Mouse (Mus musculus) CD4-positive, CD25-positive, alpha-beta regulatory T cell, adult 4 months (primary cell): Measurements from ENCODE around the gene Perm1. TPM values are rescaled to one million over a fixed set of nuclear protein-coding genes. Genes with fewer than 3 reads are reported as not detected.

ENCODE experiments used
- ATAC-seq: one replicate; pipeline ENCODE4 v1.8.0; 2017
- polyA plus RNA-seq, 2 experiments: library from polyadenylated mRNA; unstranded; fragments of 100-300 nt; shearing (Covaris generic); gene quantifications; one replicate each; pipeline ENCODE4 v1.2.1; 2017

Gene Perm1
- polyA plus RNA-seq, 2 experiments from 2014 or later = 0.86 to 1.4 TPM

DNA sequence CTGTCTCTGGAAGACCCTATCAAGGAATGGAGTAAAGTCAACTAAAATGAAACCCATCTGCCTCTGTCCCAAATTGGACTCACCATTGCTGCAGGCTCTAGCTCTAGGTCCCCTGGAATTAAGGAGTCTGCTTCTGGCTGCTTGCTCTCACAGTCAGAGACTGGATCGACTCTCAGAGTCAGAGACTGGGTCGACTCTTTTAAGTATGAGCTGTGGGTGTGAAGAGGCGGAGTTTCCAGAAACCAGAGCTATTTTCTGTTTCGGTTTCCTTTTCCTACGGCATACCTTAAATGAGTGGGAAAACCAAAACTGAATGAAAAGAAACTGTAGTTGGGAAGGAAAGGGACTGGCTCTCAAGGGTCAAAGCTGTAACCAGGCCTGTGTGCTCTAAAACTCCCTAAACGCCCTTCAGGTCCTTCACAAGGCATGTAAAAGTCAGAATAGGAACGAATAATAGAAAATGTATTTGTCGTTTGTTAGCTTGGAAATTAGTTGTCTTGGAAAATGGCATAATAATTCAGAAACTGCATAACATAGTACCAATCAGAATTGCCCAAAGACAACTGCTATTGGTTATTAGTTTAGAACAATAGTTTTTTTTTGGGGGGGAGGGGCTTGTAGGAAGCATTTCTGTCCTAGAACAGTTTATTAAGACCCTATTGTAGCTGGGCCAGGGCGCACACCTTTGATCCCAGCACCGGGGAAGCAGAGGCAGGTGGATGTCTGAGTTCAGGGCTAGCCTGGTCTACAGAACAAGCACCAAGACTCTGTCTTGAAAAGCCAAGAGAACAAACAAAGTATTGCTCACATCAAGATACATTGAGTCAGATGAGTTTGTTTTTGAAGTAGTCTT, 14.8 kb upstream of the Perm1 start, which contains the start of gene Isg15:
Isg15 (minus strand) TSS at position 196 of the 853 bp plus-strand sequence.
- peak; percentile 63 for ATAC-seq

DNA sequence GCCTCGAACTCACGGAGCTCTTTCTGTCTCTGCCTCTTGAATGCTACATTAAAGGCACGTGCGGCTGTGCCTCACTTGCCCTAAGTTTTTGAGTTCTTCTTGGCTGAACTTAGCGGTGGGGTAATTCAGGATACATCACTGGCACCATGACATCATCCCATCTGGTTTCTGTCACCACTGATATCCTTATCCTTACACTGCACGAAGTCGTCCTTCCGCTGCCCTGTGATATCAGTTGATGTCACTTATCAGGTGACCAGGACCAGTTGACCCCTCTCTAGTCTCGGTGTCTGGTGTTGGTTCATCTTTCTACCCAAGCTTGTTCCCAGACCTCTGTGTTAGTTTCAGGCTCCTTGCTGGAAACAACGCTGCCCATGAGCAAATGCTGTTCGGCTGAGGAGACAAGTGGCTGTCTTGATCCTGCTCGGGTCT, 13.2 kb upstream of the Perm1 start:
- ATAC-seq = no peak

DNA sequence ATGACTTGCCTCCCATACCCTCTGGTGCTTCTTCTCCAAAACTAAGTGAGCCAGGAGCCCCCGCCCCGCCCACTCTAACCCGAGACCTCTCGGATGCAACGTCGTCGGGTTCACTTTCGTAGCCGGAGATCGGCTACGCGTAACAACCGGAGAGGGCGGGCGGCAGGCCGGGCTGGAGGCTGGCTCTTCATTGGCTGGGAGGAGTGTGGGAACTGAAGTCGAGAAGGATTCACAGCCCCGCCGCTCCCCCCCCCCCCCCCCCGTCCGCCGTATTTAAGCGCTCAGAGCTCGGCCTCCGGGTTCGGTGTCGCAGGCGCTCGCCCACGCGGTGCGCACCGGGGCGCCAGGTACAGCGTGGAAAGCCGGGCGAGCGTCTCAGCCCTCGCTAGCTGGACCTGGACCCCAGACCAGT, 12.7 kb upstream of the Perm1 start, which contains the start of gene AW011738:
AW011738 (plus strand) TSS at position 304 of the 412 bp plus-strand sequence.
- ATAC-seq = peak; percentile 80

DNA sequence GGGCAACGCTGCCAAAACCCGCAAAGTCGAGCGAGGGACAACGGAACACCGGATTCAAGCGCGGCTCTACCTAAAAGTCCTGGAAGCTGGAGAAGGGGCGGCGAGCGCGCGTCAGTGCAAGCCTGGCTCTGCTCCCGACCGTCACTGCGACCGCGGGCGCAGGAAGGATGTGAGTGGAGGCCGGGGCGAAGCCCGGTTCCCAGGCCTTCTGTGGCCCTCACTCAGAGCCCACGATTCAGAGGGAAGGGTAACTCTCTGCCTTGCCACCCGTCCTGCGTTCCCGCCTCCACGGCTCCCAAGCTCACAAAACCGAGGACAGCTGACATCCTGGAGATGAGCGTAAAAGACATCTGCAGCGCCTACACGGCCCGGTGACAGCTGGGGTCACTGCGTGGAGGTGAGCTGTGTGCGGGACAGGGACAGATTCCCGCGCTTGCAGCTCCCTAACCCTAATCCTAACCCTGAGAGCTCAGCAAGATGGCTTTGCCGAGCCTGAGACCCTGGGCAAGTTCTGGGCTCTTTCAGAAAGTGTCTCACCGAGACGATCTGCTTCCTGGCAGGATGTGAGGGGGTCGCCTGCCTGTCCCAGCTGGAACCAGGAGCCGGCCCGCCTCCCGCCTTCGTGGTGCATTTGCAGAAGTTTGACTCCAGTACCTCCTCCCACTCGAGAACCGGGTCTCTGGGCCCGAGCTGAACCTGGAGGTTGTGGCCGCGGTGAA, 12.1 kb upstream of the Perm1 start:
- peak; percentile 40 for ATAC-seq

DNA sequence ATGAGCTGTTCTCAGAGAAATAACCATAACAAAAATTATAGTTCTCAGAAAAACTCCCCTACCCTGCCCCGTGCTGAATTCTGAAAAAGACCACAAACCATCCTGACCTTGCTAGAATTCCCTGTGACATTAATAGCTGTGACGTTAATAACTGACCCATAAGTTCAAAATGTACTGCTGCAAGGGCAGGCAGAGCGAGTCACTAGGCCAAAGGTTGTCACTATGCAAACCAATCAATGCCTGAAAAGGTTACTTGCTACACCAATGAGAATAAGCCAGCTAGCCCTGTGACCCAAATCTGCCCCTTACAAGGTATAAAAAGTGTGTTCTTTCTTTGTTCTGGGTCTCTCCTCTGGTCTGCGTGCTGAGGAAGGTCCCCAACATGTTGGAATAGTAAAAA, 6.8 kb upstream of the Perm1 start:
- ATAC-seq = no peak

DNA sequence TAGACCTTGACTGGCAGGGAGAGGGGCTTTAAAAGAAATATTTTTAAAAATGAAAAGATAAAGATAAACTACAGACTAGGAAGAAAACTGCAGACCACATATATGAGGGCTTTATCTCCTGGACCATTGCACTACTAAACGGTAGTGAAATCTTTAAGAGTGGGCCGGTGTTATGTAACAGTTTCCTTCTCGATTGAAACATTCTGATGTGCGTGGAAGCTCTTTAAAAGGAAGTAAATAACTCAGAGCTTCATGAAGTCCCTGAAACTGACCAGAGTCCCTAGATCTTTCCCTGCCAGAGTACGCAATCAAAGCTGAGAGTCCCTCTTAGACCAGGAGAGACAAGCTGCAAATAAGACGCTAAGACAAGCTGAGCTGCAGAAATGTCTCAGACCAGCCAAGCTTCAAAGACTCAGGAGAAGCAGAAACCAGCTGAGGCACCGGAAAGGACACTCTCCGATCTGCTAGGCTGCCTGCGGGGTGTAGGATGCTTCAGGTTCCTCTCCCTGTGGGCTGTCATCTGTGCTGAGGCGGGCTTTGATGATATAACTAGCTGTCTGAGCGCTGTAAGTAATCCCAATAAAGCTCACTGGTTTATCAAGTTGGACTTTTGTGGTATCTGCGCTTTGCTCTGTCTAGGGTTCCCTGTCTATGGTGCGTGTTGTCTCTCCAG, 5.6 kb upstream of the Perm1 start:
- no peak for ATAC-seq

DNA sequence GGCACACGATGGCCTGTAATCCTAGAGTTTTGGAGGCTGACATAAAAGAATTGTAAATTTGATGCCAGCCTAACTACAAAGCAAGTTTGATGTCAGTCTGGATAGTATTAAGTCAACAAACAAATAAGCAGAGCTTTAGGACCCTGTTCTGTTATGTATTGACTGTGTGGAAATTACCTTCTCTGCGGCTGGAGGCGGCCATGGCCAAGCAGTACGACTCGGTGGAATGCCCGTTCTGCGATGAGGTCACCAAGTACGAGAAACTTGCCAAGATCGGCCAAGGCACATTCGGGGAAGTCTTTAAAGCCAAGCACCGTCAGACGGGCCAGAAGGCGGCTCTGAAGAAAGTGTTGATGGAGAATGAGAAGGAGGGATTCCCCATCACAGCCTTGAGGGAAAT, 2.5 kb upstream of the Perm1 start:
- no peak for ATAC-seq

DNA sequence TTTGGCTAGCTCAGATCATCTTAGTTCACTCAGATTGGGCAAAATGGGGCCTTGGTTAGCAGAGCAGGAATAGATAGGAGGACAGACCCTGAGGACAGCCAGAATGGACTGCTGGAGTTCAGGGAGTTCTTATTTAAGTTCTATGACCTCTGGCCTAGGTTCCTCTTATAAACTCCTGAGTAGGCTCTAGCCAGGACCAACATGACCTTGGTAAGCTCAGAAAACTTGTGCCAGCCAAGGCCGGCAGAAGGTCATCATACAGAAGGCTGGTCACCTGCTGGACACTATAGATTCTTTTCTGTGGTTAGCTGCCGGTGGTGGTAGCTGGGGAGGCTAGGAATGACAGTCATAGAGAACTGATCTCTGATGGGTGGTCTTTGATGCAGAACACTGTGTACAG, 528 bp downstream of the Perm1 start:
- no peak for ATAC-seq

DNA sequence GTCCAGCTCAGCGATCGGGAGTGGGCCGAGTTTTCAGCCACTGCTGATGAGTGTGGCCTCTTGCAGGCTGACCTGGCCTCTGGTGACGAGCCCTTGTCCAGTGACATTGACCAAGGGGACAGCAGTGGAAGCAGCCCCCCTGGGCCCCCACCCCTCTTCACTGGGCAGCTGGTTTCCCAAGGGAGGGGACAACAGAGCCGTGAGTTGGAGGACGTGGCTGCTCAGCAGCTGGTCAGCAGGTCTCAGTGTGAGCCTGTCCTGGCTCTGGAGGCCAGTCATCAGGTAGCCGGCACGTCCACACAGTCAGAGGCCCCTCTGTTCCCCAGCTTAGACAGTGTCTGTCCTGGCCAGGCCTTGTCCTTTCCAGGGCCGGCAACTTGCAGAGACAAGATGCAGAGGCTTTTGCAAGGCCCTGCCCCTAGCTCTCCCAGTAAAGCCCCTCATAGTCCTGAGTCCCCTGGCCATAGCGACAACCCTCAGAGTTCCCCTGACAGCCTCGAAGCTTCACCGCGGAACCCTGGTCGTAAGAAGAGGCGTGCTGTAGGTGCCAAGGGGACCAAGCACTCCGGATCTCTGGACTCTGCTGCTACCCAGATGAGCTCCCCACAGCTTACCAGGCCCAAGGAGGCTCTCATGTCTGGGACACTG, 1.5 kb downstream of the Perm1 start:
- ATAC-seq = no peak

DNA sequence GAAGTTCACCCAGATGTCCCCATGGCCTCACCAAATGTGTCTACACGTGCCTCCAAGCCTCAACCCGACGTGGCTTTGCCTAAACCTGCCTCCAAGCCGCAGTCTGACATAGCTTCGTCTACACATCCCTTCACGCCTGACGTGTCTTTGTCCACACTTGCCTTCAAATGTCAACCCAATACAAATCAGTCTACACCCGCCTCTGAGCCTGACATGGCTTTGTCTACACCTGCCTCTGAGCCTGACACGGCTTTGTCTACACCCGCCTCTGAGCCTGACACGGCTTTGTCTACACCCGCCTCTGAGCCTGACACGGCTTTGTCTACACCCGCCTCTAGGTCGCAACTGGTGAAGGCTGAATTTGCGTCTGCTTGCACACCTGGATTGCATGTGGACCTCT, 2.2 kb downstream of the Perm1 start:
- no peak for ATAC-seq

DNA sequence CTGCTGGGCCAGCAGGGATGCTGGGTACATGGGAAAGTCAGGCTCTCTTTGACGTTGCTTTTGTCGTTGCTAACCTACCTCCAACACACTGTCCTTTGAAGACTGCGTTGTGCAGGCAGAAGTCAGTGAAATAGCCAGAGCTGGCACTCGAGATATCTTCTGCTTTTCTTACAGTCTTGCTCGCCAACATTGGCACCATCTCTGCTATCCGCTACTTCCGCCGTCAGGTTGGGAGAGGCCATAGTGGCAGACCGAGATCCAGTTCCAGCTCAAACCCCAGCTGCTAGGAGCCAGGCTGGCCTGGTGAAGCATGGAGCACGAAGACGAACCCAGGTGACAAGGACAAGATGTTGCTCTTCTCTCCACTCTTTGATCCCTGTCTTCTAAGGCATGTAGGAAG, 4.3 kb downstream of the Perm1 start:
- no peak for ATAC-seq

DNA sequence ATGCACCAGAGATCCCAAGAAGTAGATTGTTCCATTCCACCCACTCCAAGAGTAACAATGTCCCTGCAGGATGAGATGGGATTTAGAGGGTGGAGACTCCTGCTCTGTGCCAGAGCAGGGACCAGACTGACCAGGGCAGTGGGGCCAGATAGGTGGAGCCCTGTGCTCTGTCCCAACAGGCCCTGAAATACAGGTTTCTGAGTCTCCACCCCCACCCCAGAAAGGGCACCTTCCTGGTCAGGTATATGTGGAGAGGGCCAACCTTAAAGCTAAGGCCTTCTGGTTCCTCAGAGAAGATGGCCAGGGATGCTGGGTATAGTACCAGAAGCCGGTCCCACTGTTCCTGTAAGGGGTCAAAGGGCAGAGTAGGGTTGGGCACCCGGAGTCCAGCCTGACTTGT, 8.6 kb downstream of the Perm1 start:
- no peak for ATAC-seq

DNA sequence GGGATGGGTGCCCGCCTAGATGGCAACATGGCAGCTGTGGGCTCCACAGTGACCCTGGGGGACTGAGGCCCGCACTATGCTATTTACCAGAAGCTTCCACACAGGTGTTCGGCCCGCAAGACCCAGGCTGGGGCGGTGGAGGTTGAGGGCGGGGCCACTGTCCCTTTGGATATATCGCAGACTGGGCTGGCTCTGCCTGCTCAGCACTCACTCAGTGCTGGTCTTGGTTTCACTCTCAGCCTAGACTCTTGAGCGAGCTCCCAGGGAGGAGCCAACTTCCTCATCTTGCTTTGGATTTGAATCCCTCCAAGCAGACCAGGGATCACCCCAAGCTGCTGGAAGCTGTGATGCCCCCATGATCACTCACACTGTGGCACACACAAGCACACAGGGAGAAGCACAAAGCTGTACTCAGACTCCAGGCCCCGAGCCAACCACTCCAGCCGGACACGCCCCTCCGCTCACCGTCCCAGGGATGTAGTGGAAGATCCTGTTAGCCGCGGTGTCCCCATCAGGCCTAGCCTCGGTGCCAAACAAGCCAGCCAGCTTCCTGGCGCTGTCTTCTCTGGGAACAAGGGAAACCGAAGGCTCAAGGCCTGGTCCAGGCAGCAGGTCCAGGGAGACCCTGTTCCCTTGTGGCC, 12.2 kb downstream of the Perm1 start:
- no peak for ATAC-seq

DNA sequence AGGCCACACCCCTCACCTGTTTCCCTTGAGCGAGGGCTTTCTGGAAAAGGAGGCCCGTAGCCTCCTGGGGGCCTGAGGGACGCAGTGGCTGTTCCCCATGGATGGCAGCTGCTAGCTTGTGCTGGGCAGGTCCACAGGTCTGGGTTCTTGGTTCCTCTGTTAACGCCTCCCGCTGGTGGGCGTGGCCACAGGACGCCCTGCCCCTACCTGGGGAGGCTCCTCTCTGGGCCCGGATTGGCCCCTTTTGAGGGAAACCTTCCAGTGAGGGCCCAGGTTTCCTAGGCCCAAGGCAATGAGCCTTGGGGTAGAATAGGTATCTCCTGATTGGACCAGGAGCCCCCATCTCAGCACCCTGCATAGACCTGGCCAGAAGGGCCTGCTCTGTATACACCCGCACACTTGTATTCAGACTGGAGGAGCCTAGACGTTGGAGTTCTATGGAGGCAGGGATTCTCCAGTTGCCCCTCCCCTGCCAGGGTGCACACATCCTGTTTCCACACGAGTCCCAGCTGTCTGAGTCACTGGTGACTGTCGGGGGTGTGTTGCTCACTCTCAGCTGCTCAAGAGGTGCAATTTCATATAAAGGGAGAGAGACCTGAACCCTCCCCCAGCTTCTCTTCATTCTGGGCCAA, 12.8 kb downstream of the Perm1 start:
- ATAC-seq = no peak

DNA sequence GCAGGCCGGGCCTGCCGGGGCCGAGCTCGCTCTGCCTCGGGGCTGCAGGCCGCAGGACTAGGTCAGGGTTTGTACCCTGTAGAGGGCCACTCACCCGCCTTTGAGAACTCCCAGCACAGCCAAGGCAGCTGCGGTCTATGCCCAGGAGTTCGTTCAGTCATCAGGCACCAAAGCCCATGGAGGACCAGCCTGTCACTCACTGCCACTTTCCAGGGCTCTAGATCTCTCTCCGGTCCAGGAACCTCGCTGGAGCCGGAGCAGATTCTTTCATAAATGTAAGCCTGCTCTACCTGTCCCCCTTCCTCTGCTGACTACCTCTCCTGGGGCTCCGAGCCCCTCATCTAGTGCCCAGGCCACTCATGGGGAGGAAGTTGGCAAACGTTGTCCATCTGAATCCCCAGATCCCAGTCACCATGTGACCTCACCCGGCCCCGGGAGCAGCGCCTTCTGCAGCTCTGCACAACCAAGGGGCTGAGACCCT, 18.4 kb downstream of the Perm1 start:
- no peak for ATAC-seq

DNA sequence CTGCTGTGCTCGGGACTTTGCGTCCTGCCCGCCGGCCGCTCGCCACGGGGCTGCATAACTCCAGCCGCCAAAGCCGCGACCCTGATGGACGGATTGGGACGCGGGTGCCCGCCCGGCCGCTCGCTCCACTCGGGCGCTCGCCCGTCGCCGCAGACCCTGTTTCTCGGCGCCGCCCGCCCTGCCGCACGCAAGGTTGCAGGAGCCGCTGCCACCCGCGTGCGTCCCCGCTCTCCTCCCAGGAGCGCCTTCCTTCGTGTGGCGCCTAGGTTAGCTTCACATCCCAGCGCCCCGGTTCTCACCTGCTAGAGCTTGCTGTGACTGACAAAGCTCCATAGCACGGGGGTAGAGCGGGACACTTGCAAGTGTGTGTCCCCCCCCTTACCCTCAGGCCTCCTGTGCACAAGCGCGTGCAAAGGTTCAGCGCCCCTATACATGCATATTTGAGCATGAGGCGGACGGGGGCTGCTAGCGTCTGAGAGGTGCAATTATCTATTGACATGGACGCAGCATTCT, 19.1 kb downstream of the Perm1 start, which contains the start of gene Plekhn1:
Plekhn1 (minus strand) TSS at position 157 of the 513 bp plus-strand sequence.
- ATAC-seq = peak; percentile 42

DNA sequence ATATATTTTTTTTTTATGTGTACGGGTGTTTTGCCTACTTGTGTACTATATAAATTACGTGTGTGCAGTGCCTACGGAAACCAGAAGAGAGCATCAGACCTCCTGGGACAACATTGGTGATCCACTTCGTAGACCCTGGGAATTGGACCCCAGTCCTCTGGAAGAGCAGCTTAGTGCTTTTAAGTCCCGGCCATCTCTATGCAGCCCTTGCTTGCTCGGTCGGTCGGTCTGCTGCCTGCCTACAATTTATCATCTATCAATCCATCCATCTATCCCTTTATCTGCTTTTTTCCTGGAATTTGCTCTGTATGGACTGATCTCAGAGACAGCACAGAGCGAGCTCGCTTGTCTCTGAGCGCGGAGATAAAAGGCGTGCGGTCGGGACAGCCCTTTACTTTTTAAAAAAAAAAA, 19.7 kb downstream of the Perm1 start:
- peak; percentile 49 for ATAC-seq

DNA sequence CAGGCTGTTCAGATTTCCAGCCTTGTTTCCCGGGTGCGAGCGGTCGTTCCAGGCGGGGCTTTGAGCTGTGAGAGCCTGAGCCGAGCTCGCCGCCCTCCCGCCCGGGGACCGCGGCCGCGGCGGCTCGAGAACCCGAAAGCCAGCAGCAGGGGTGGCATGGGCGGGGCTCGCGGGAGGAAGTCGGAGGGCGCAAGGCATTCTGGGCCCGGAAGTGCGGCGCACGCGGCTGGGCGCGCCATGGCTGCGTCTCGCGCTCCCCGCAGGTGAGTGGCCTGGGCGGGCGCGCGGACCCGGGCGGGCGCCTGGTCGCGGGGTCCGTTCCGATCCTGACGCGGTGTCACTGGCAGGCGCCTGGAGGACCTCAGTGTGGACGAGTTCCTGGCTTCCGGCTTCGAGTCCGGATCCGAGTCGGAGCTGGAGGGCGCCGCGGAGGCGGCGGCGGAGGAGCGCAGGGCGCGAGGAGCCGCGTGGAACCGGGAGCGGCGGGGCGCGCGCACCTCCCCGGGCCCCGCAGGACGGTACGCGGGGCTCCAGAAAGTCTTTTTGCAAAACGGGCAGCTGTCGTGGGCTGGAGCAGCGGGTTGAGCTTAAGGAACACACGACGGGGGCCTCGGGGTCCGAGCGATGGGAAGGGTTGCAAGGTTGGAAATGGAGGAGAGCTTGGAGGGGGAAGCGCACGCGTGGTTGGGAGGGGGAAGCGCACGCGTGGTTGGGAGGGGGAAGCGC, 20.3 kb downstream of the Perm1 start, which contains the start of gene Noc2l:
Noc2l (plus strand) TSS at position 203 of the 726 bp plus-strand sequence.
- peak; percentile 92 for ATAC-seq

DNA sequence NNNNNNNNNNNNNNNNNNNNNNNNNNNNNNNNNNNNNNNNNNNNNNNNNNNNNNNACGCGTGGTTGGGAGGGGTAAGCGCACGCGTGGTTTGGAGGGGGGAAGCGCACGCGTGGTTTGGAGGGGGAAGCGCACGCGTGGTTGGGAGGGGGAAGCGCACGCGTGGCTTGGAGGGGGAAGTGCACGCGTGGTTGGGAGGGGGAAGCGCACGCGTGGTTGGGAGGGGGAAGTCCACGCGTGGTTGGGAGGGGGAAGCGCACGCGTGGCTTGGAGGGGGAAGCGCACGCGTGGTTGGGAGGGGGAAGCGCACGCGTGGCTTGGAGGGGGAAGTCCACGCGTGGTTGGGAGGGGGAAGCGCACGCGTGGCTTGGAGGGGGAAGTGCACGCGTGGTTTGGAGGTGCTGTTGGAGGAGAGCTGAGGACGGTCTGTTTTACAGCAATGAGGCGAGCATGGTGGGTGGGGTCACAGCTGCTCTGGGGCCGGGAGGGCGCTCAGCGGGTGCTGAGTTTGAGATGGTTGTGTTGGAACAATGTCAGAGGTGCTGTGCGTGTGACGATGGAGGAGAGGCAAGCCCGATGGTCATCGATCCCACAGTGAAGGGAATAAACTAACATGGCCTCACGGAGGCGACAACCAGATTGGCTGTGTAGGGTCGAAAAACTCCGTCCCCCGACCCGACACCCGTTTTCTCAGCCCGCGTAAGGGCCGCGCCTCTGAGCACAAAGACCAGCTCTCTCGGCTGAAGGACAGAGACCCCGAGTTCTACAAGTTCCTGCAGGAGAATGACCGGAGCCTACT, 21.2 kb downstream of the Perm1 start:
- no peak for ATAC-seq
